Mouse (Mus musculus) skeletal muscle tissue, adult 2 months (tissue): ENCODE data around the gene Pink1.
"Not testable (repeated sequence)": the region's sequence is repeated elsewhere in the genome, so short reads cannot be mapped to it uniquely, and the experiment has no call there.

Experiments
- DNase-seq: peaks from one replicate; pipeline ENCODE4 v3.0.0-alpha.2; 2012; ENCODE audit warnings: low read depth, low spot score

The Pink1 gene

GRCm38 (mm10) chr4:138342778-138343177 lies 16.7 kb upstream of the Pink1 start:
- no peak for DNase-seq

DNA sequence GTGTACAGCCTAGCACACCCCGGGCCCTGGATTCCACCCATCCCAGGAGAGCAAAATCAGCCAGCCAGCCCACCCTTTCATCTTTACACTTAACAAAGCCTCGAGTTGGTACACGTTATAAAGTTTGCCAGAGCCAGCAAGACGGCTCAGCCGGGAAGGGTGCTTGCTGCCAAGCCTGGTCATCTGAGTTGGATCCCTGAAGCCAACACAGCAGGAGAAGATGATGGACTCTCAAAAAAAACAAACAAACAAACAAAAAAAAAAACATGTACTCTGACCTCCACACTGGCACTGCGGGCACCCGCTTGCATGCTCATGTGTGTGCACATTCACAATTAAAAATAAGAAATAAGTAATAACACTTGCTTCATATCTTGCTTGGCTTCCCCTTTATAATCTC lies 15.9 kb upstream of the Pink1 start:
- DNase-seq: no peak

DNA sequence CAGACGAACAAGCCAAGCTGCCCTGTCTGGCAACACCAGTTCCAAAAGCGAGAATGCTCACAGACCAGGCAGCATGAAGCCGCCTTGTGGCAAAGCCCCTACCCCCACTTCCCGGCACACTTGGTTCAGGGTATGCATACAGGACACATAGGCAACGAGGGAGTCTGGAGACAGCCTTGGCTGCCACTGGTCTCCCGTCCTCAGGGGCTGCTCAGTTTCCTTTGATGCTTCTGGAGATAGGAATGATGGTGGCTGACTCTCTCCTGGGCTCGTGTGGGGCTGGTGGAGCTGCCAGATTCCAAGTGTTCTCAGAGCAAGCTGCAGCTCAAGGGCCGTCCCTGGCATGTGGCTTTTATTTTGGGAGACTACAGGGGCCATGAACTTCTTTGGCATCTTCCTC lies 15.3 kb upstream of the Pink1 start:
- no peak for DNase-seq

DNA sequence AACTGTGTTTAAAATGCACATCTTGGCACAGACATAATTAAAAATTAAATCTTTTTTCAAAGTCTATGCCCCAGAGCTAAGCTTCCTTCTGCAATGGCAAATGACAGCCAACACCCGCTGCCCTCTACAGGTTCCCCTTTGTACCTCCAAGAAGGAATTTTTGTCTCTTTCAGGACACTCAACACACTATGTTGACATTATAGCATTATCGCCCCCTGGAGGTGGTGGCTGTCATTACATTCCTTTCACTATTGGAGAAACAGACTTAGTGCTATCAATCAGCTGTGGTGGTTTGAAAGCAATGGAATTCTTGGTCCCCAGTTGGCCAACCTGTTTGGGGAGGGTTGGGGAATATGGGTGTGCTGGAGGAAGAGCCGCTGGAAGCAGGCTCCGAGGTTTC lies 13.9 kb upstream of the Pink1 start:
- DNase-seq: no peak

GRCm38 (mm10) chr4:138337341-138337740 lies 11.2 kb upstream of the Pink1 start:
- no peak for DNase-seq

GRCm38 (mm10) chr4:138336876-138337275 lies 10.8 kb upstream of the Pink1 start:
- DNase-seq: no peak

- no peak for DNase-seq
Observed at GRCm38 (mm10) chr4:138335648-138336047, 9.5 kb upstream of the Pink1 start.

GRCm38 (mm10) chr4:138335036-138335435 lies 8.9 kb upstream of the Pink1 start:
- no peak for DNase-seq

DNA sequence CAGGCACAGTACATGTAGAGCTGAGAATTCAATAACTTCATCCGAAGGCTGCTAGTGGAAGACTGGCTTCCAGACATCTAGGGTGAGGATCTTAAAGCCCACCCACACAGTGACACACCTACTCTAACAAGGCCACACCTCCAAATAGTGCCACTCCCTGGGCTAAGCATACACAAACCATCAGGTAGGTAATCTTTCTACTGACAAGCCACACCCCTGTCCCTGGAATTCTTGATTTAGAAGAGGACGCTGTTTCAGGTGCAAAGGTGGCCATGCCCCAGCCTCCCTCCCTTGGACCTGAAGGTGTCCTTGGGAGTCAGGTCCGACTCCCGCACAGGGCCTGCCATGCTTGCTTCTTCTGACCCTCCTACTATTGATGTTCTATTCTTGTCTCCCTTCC lies 7.0 kb upstream of the Pink1 start:
- DNase-seq: no peak

DNA sequence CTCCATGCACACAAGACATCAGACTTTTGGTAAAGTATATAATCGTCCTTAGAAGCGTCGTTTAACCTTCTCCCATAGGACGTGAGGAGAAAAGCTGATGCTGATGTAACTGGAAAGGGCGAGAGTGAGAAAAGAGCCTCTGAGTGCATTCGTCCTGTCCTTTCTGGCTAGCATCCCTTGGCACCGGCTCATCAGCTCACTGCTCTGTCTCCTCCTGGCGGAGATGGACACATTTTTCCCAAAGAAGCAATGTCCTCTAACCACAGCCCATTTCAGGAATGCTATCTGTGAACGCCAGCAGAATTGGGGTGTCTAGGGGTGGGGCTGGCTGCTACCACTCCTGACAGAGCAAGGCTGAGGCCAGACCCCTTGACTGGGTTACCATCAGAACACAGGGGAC lies 5.5 kb upstream of the Pink1 start:
- no peak for DNase-seq

DNA sequence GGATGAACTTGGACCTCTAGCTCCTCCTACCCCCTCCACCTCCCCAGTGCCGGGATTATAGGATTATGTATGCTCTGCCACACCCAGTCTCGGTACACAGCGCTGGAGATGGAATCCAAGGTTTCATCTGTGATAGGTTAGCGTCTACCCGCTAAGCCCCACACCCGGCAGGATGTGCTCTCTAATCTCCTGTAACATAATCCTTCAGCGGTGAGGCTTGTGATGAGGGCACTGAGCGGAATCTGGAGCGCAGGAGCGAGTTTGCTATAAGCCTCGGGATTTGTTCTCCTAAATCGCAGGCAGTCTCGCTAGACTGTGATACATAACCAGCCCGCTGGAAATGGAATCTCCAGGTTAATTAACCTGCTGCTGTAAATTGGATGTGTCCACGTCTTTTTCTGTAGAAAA lies 4.2 kb upstream of the Pink1 start:
- no peak for DNase-seq

DNA sequence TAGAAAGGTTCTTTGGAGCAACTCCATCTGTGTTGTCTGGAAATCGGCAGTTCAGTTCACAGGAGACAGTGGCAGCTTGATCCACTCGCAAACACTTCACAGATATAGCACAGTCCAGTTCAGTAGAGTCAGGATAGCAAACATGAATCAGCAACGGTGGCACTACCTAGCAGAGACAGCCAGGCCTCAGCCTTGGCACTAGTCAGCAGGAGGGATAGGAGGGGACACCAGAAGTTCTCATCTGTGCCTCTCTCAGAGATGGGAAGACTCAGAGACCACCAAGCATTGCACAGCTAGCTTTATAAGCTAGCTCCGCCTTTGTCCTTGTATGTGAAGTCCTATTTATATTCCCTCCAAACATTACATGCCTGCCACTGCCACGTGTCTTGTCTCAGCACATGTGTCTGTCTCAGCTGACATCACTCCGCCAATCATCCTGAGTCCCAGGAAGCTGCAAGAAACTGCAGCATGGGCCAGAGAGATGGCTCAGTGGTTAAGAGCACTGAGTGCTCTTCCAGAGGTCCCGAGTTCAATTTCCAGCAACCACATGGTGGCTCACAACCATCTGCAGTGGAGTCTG lies 1.9 kb upstream of the Pink1 start:
- DNase-seq: peak; percentile 64

DNA sequence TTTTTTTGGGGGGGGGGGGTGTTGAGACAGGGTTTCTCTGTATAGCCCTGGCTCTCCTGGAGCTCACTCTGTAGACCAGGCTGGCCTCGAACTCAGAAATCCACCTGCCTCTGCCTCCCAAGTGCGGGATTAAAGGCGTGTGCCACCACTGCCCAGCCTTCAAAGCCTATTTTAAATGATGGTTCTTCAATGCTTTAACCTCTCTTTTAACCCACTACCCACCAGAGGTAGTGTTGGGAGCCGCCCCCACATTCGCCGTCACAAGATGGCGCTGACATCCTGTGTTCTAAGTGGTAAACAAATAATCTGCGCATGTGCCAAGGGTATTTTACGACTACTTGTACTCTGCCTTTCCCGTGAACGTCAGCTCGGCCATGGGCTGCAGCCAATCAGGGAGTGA lies 1.0 kb upstream of the Pink1 start:
- not testable (repeated sequence) for DNase-seq

DNA sequence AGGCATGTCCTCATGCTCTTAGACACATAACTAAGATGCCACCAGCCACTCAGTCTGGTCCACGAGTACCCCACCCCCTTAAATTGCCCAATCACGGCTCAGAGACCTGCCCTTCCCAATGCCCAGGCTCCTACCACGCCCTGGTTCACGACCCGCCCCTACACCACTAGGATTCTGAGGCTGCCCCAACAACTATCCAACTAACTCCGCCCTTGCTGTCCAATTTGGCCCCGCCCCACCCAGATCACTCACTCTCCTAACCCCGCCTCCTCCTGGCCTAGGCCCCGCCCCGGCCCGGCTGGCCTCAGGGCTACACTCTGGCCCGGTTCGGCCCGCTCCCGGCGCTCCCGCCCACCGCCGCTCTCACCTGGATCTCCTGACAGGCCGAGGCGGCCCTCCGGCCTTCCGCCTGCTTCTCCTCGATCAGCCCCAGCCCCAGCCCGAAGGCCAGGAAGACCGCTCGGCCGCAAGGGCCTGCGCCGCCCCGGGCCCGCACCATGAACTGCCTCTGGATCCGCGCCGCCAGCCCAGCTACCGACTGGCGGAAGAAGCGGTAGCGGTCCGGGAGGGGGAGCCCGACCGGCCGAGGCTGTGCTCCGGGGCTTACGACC lies 536 bp downstream of the Pink1 start:
- DNase-seq: peak; percentile 94

DNA sequence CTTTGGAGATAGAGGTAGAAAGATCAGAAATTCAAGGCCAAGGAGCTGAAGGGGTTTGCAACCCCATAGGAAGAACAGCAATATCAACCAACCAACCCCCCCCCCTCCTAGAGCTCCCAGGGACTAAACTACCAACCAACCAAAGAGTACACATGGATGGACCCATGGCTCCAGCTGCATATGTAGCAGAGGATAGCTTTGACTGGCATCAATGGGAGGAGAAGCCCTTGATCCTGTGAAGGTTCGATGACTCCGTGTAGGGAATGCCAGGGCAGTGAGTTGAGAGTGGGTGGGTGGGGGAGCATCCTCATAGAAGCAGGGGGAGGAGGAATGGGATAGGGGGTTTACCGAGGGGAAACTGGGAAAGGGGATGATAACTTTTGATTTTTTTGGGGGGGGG lies 1.7 kb downstream of the Pink1 start:
- no peak for DNase-seq

- DNase-seq: no peak
Observed at GRCm38 (mm10) chr4:138323753-138324152, 2.4 kb downstream of the Pink1 start.

DNA sequence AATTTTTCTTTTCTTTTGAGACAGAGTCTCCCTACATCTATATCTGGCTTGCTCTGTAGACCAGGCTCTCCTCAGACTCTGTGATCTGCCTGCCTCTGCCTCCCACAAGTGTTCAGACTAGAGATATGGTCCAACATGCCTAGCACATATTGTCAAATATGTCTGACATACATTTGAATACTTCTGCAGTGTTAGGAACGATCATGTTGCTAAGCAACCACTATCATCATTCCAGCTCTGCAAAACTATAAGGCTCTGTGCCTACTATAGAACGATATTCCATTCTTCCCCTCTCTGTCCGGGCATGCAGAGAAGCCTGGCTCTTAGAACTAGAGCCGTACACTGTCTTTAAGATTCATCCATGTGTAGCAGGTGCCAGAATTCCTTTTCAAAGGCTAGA lies 3.4 kb downstream of the Pink1 start:
- DNase-seq: no peak

DNA sequence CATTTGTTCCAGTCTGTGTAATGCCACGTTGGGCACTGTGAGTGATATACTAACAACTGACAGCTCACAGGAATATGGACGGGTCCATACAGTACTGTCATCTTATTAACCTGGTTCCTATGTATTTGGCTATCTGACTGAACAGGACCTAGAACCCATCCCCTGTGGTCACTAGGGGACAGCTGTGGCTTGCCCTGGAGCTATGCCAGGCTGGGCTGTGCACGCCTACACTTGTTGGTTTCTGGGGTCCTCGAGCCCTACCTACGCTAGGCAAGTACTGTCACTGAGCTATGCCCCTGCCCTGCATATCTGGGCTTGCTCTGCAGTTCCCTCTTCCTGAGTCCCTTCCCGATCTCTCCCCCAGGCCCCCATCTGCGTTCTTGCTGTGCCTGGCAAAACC lies 4.6 kb downstream of the Pink1 start:
- no peak for DNase-seq

- DNase-seq: no peak
Observed at GRCm38 (mm10) chr4:138320711-138321110, 5.4 kb downstream of the Pink1 start.

DNA sequence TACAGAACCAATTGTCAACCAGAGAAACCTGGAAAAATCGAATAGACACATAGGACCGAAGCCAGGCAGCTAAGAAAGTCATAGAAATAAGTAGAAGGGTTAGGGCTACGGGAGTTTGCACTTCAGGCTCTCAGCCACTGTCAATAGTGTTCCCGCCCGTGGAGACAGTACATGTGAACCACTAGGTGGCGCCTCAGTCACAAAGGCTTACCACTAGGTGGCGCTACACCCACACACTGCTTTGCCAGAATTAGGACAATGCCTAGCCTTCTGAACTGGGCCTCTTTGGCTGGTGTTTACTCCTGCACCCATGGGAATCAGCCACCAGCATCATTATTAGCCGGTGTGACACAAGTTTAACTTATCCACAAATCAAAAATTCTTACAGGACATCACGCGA lies 6.6 kb downstream of the Pink1 start:
- peak; percentile 82 for DNase-seq

DNA sequence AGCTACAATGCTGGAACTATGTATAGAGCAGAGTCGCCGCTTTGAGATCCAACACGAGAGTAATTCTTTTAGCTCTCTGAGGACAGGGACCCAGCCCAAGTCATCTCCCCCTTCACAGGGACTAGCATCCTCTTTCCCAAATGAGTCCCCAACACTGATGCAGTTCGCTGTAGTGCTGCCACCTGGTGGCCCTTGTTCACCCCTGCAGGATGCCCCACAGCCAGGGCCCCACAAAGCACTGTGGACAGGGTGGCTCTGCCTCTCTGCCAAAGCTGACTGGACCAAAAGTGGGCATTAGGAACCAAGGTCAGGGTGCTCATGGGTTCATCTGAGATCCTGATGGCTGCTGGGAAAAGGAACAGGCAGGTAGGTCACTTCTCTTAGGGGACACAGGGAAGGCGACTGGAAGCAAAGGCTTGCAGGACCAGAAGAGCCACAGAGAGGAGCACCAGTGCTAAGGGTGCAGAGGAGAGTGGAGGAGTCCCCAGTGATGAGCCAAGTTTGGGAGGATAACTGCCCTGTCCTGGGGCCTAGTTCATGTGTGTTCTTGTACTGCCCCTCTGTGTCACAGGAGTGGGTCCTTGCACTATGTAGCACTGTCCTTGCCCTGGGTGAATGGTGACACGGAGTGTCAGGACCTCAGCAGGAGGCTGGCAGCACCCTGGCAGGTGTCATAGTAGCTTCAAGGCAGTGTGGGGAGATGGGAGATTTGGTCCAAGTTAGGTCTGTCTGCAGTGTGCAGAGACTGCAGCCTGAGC lies 7.4 kb downstream of the Pink1 start:
- no peak for DNase-seq

GRCm38 (mm10) chr4:138316369-138316768 lies 9.7 kb downstream of the Pink1 start:
- DNase-seq: no peak

GRCm38 (mm10) chr4:138315781-138316180 lies 10.3 kb downstream of the Pink1 start:
- DNase-seq: no peak
